7 mouse cellular contexts compared by ENCODE assay signal in genomic region chr2:13792256-13793005, GRCm38 (mm10). TPM values are rescaled to one million over a fixed set of nuclear protein-coding genes. Genes with fewer than 3 reads are reported as not detected.
DNase-seq lines count a peak whose midpoint lies in the region; ATAC-seq lines count a peak whose summit lies in the region.

No protein-coding gene starts in this region.

- no peak for DNase-seq in neural tube, embryonic 11.5 days (ENCODE audit: low spot score)
- DNase-seq in neural tube, embryonic 10.5 days (ENCODE audit: extremely low spot score, low spot score), result no peak
- no peak for DNase-seq in limb, embryonic 10.5 days (ENCODE audit: low spot score)
- peak; percentile 23 for DNase-seq in splenic B cell, adult 2 months (ENCODE audit: low read depth, low spot score)
- no peak for DNase-seq in gastrocnemius, adult 18-20 months (ENCODE audit: low spot score)
- no peak for DNase-seq in adrenal gland, postnatal 25 days

- peak overlapping the region; percentile 54 for H3K4me3 ChIP-seq in neural tube, embryonic 11.5 days (ENCODE audit: low read depth, low read length)
- H3K4me3 ChIP-seq in forebrain, embryonic 12.5 days (replicated peaks), result peak overlapping the region; percentile 67
- peak overlapping the region; percentile 68 for H3K4me3 ChIP-seq in limb, embryonic 10.5 days

- no peaks in the 10 kb centered on the region for H3K4me1 ChIP-seq in neural tube, embryonic 11.5 days (ENCODE audit: control insufficient read depth, insufficient read depth, low read length)
- peaks cover 9% of the 10 kb centered on the region for H3K4me1 ChIP-seq in forebrain, embryonic 12.5 days
- peaks cover 22% of the 10 kb centered on the region; the same call in 1 of the 2 replicates for H3K4me1 ChIP-seq in limb, embryonic 10.5 days

- no peak overlapping the region for H3K9ac ChIP-seq in neural tube, embryonic 11.5 days (ENCODE audit: low read length)
- no peak overlapping the region for H3K9ac ChIP-seq in forebrain, embryonic 12.5 days

- ATAC-seq in neural tube, embryonic 11.5 days (ENCODE audit: insufficient read depth, low FRiP score, low TSS enrichment), result peak; percentile 2; the same call in 1 of the 2 replicates
- peak; percentile 30; the same call in 1 of the 2 replicates for ATAC-seq in forebrain, embryonic 12.5 days (ENCODE audit: low FRiP score)

- H3K9me3 ChIP-seq in neural tube, embryonic 11.5 days (ENCODE audit: control insufficient read depth, low read length), result no peaks in the 10 kb centered on the region
- H3K9me3 ChIP-seq in forebrain, embryonic 12.5 days, result no peaks in the 10 kb centered on the region
- no peaks in the 10 kb centered on the region for H3K9me3 ChIP-seq in limb, embryonic 10.5 days (replicated peaks)

- H3K36me3 ChIP-seq in neural tube, embryonic 11.5 days (ENCODE audit: control insufficient read depth, insufficient read depth, low read length), result no peaks in the 10 kb centered on the region
- H3K36me3 ChIP-seq in forebrain, embryonic 12.5 days (replicated peaks), result no peaks in the 10 kb centered on the region
- no peaks in the 10 kb centered on the region for H3K36me3 ChIP-seq in limb, embryonic 10.5 days
- H3K36me3 ChIP-seq in splenic B cell, adult 2 months (ENCODE audit: control insufficient read depth, insufficient read depth, low read length, poor library complexity, severe bottlenecking), result no peaks in the 10 kb centered on the region

- no peak overlapping the region for H3K27ac ChIP-seq in neural tube, embryonic 11.5 days (ENCODE audit: low read depth, low read length)
- no peak overlapping the region for H3K27ac ChIP-seq in forebrain, embryonic 12.5 days
- no peak overlapping the region for H3K27ac ChIP-seq in limb, embryonic 10.5 days

- H3K27me3 ChIP-seq in neural tube, embryonic 11.5 days (ENCODE audit: control insufficient read depth, insufficient read depth, low read length), result peaks cover 22% of the 10 kb centered on the region
- H3K27me3 ChIP-seq in forebrain, embryonic 12.5 days, result peaks cover 39% of the 10 kb centered on the region
- H3K27me3 ChIP-seq in limb, embryonic 10.5 days (ENCODE audit: low read depth, poor library complexity, severe bottlenecking), result peaks cover 44% of the 10 kb centered on the region
- H3K27me3 ChIP-seq in splenic B cell, adult 2 months (ENCODE audit: control insufficient read depth, insufficient read depth, low read length, poor library complexity, severe bottlenecking), result no peaks in the 10 kb centered on the region

- 38% methylated on average over 13 of the region's 13 CpGs for WGBS in neural tube, embryonic 11.5 days
- 39% methylated on average over 13 of the region's 13 CpGs for WGBS in forebrain, embryonic 12.5 days
- 46% methylated on average over 13 of the region's 13 CpGs for whole genome bisulfite sequencing in limb, embryonic 10.5 days

- peak overlapping the region; percentile 95 for H3K4me2 ChIP-seq in neural tube, embryonic 11.5 days (ENCODE audit: low read depth)
- peak overlapping the region; percentile 87 for H3K4me2 ChIP-seq in forebrain, embryonic 12.5 days

RNA-seq across cellular contexts. Expression of gene St8sia6, which starts 1.4 kb away (rescaled TPM):
- 0.65 and 1.0 TPM in 2 replicates for polyA plus RNA-seq in neural tube, embryonic 11.5 days (2014; fragmentation: Nextera tagmentation; extraction: Ambion mirVana)
- polyA plus RNA-seq in forebrain, embryonic 12.5 days (2016; fragmentation: Nextera tagmentation; extraction: Ambion mirVana), result 0.64 and 0.77 TPM in 2 replicates
- 0.88 and 1.7 TPM in 2 replicates for polyA plus RNA-seq in limb, embryonic 10.5 days (2016; fragmentation: Nextera tagmentation; extraction: Ambion mirVana)
- total RNA-seq in gastrocnemius, adult 18-20 months (2021), result 1 to 10 TPM in 1 of 2 experiments, under 1 TPM in 1; 0.43 to 1.0 TPM
- total RNA-seq in adrenal gland, postnatal 25 days (2021), result 0.55 and 0.67 TPM in 2 replicates
